Mouse (Mus musculus) heart, adult 2 months (tissue): ENCODE measurements around the gene Vpreb3.

Experiments
- CTCF ChIP-seq: fragments of 200-600 bp; IDR thresholded peaks from 2 replicates; pipeline ENCODE4 v1.8.1; 2022; ENCODE audit warnings: antibody characterized with exemption, mild to moderate bottlenecking, moderate library complexity
- EP300 ChIP-seq: fragments of 200-500 bp; IDR thresholded peaks from 2 replicates; pipeline ENCODE4 v1.6.1; 2011; ENCODE audit warnings: low read depth, low read length, control low read depth; ENCODE audit not compliant: insufficient read depth
- POLR2A ChIP-seq: fragments of 200-500 bp; IDR thresholded peaks from 2 replicates; pipeline ENCODE4 v1.6.1; 2011; ENCODE audit warnings: mild to moderate bottlenecking, low read depth, low read length, control low read depth; ENCODE audit not compliant: insufficient read depth

GRCm38 (mm10) chr10:75932891-75933290 is 10.0 kb upstream of the Vpreb3 start, which contains the start of gene Chchd10:
- TF ChIP-seq CTCF, result no peak
- TF ChIP-seq POLR2A, result no peak
- no peak for TF ChIP-seq EP300
